Mouse (Mus musculus) stomach, embryonic 16.5 days (tissue): ENCODE measurements around the gene Batf2. TPM values are rescaled to one million over a fixed set of nuclear protein-coding genes. Genes with fewer than 3 reads are reported as not detected.

Experiments
- ATAC-seq: fragments of 200-750 bp; cut with Nextera tagmentation; 2 replicates; pipeline ENCODE4 v1.8.0; 2017; ENCODE audit warnings: moderate number of reproducible peaks, moderate TSS enrichment; ENCODE audit not compliant: insufficient read depth, low FRiP score
- H3K27ac ChIP-seq: fragments of 300-500 bp; sonication (generic); 2 replicates; pipeline ENCODE4 v1.5.1; 2014; ENCODE audit warnings: low read length
- H3K27me3 ChIP-seq: fragments of 300-500 bp; sonication (generic); 2 replicates; pipeline ENCODE4 v1.6.1; 2014; ENCODE audit warnings: low read length, control low read depth, mixed read lengths; ENCODE audit not compliant: control insufficient read depth, insufficient read depth
- H3K36me3 ChIP-seq: fragments of 300-500 bp; sonication (generic); 2 replicates; pipeline ENCODE4 v1.6.1; 2014; ENCODE audit warnings: low read length; ENCODE audit not compliant: control insufficient read depth, insufficient read depth
- H3K4me1 ChIP-seq: fragments of 300-500 bp; sonication (generic); 2 replicates; pipeline ENCODE4 v1.6.1; 2014; ENCODE audit warnings: low read length, control low read depth, mixed read lengths; ENCODE audit not compliant: control insufficient read depth, insufficient read depth
- H3K4me2 ChIP-seq: fragments of 300-500 bp; sonication (generic); 2 replicates; pipeline ENCODE4 v1.6.1; 2014; ENCODE audit warnings: low read depth, low read length, mixed read lengths
- H3K4me3 ChIP-seq: fragments of 300-500 bp; sonication (generic); replicated peaks from 2 replicates; pipeline ENCODE4 v1.5.1; 2014; ENCODE audit warnings: mild to moderate bottlenecking, low read length
- H3K9ac ChIP-seq: fragments of 300-500 bp; sonication (generic); 2 replicates; pipeline ENCODE4 v1.6.1; 2014; ENCODE audit warnings: low read length
- H3K9me3 ChIP-seq: fragments of 300-500 bp; sonication (generic); replicated peaks from 2 replicates; pipeline ENCODE4 v1.6.1; 2016; ENCODE audit warnings: low read length, control low read depth; ENCODE audit not compliant: control insufficient read depth
- WGBS: fragments of 180-500 bp; shearing (Covaris S2); extraction: QIAGEN DNeasy Blood & Tissue Kit; methylation state at CpG from one replicate; pipeline ENCODE4 v1.1.7; 2014; 5-methylcytosine and 5-hydroxymethylcytosine counted together
- polyA plus RNA-seq: library from polyadenylated mRNA; unstranded; fragments of >200 nt; fragmentation: Nextera tagmentation; extraction: Ambion mirVana; gene quantifications from 2 replicates; pipeline ENCODE4 v1.2.1, GENCODE M21; 2015

Gene Batf2
- polyA plus RNA-seq, 1 experiment from 2014 or later, result 0.25 TPM

DNA sequence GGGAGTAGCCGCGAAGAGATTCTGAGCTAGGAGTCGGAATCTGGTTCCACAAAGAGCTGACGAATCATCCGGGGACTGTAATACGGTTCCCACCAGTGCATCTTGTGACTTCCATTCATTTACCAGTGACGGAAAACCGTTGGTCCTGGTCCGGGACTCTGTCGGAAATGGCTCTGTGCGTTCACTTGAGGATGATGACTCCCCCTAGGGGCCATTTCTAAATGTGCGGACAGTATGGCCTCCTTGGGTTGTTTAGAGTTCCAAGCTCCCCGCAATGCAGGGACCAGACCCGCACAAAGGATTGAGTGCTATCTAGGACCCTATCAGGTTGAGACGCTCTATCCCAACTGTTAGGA, 589 bp downstream of the Batf2 start, which contains the start of gene Arl2:
Gene Arl2, minus strand, starts transcription at position 155 of the 356 bp plus-strand sequence.
- ATAC-seq, result peak; percentile 66

GRCm38 (mm10) chr19:6144842-6145241, 4.1 kb downstream of the Batf2 start:
- Histone ChIP-seq H3K27me3 (no peaks in the 10 kb centered on the region), H3K4me3 (no peak overlapping the region), H3K36me3 (no peaks in the 10 kb centered on the region), H3K4me1 (peaks cover 10% of the 10 kb centered on the region), H3K9ac (no peak overlapping the region), H3K27ac (no peak overlapping the region), H3K4me2 (no peak overlapping the region), H3K9me3 (0 out of 2 replicates have a peak, but pooled peaks cover 4% of the 10 kb centered on the region)
- no peak for ATAC-seq
- 75% methylated on average over 5 of the region's 5 CpGs for WGBS

More for the DNA sequence above, 589 bp downstream of the Batf2 start, which contains the start of gene Arl2:
- Histone ChIP-seq H3K4me3 (peak within 1 kb of the TSS; percentile 71), H3K27ac (peak within 1 kb of the TSS; percentile 94), H3K4me2 (peak within 1 kb of the TSS; percentile 70), H3K9me3 (0 out of 2 replicates have a peak, but pooled peaks cover 4% of the 10 kb centered on the region), H3K4me1 (peaks cover 12% of the 10 kb centered on the region), H3K36me3 (peaks cover 6% of the 10 kb centered on the region; the same call in 1 of the 2 replicates), H3K27me3 (no peaks in the 10 kb centered on the region), H3K9ac (peak within 1 kb of the TSS; percentile 86)
- WGBS, result under 1% methylated on average over 15 of the region's 15 CpGs

DNA sequence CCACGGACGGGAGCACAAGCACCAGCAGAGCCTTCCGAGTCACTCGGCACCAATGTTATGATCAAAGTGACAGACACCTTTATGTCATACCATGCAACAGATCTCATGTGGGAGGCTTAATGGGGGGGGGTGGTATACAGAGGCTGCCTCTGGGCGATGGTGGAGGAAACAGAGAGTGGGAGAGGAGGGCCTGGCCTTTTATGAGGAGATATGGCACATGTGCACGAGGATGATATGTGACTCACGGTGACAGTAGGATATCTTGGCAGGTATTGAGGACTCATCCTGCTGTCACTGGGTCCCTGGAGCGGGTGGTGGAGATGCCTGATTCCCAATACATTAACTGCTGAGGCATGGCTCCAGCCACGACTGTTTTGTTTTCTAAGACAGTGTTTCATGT, 14.4 kb downstream of the Batf2 start:
- no peak for ATAC-seq
- 81% methylated on average over 9 of the region's 9 CpGs for WGBS
- Histone ChIP-seq H3K9ac (no peak overlapping the region), H3K27me3 (no peaks in the 10 kb centered on the region), H3K9me3 (no peaks in the 10 kb centered on the region), H3K27ac (no peak overlapping the region), H3K4me3 (no peak overlapping the region), H3K36me3 (no peaks in the 10 kb centered on the region), H3K4me2 (no peak overlapping the region), H3K4me1 (no peaks in the 10 kb centered on the region)

GRCm38 (mm10) chr19:6156372-6156771, 15.6 kb downstream of the Batf2 start:
- 61% methylated on average over 8 of the region's 8 CpGs for WGBS
- no peak for ATAC-seq
- Histone ChIP-seq H3K4me3 (no peak overlapping the region), H3K27ac (no peak overlapping the region), H3K9ac (no peak overlapping the region), H3K4me1 (no peaks in the 10 kb centered on the region), H3K27me3 (no peaks in the 10 kb centered on the region), H3K4me2 (no peak overlapping the region), H3K9me3 (no peaks in the 10 kb centered on the region), H3K36me3 (no peaks in the 10 kb centered on the region)

DNA sequence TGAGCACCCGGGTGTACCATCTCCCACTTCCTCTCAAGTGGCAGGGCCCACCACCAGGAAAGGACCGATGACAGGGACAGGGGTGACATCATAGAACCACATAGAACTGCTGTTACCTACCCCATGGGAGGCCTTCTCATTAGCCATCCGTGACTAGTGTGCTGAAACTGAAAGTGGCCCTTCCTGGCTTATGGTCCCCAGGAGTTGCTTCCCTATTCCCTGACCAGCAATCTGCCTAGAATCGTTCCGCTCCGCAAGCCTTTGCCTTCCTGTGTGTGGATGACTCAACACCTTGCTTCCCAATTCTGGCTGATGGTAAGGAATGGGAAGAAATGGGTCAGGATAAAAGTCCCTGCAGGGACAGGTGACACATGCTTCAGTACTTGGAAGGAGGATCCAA, 16.4 kb downstream of the Batf2 start:
- no peaks in the 10 kb centered on the region for H3K4me1 ChIP-seq
- H3K27me3 ChIP-seq, result no peaks in the 10 kb centered on the region
- no peak overlapping the region for H3K4me2 ChIP-seq
- no peak for ATAC-seq
- no peak overlapping the region for H3K4me3 ChIP-seq
- 0 out of 2 replicates have a peak overlapping the region, but pooled peaks have one; percentile 43 for H3K9ac ChIP-seq
- no peaks in the 10 kb centered on the region for H3K9me3 ChIP-seq
- H3K27ac ChIP-seq, result no peak overlapping the region
- H3K36me3 ChIP-seq, result no peaks in the 10 kb centered on the region
- 67% methylated on average over 6 of the region's 6 CpGs for whole genome bisulfite sequencing

DNA sequence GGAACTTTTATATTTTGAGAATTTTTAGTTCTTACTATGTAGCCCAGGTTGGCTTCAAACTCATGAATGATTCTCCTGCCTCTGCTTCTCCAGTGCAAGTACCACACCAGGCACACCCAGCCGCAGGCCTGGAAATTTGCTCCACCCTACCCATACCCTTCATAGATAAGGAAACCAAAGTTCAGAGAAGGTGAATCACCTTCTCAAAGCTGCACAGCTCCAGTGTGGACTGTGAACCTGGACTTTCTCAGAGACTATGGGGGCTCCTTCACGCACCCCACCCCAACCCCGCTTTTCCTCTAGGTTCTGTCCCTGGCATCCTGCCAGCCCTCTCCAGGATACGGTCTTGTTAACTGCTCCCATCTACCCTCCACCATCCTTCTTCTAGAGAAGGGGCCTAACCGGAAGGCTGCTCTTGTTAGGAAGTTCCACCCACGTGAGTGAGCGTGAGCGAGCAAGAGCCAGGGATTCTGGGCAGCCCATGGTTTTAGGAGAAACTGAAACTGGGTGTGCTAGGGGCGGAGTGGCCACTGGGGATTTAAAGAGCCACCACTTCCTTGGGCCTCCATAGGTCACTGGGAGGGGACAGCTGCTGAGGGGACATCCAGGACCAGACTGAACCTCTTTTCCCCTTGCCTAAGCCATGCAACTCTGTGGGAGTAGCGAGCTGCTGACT, 23.2 kb downstream of the Batf2 start:
- no peaks in the 10 kb centered on the region for H3K9me3 ChIP-seq
- WGBS, result 51% methylated on average over 10 of the region's 10 CpGs
- ATAC-seq, result peak; percentile 29; the same call in 1 of the 2 replicates
- H3K4me2 ChIP-seq, result 0 out of 2 replicates have a peak overlapping the region, but pooled peaks have one; percentile 27
- no peak overlapping the region for H3K4me3 ChIP-seq
- H3K27me3 ChIP-seq, result no peaks in the 10 kb centered on the region
- H3K4me1 ChIP-seq, result peaks cover 5% of the 10 kb centered on the region; the same call in 1 of the 2 replicates
- H3K9ac ChIP-seq, result no peak overlapping the region
- H3K27ac ChIP-seq, result no peak overlapping the region
- H3K36me3 ChIP-seq, result no peaks in the 10 kb centered on the region

- no peak overlapping the region for H3K27ac ChIP-seq
- H3K4me2 ChIP-seq, result no peak overlapping the region
- 73% methylated on average over 4 of the region's 4 CpGs for WGBS
- no peaks in the 10 kb centered on the region for H3K36me3 ChIP-seq
- no peak overlapping the region for H3K9ac ChIP-seq
- ATAC-seq, result no peak
- no peaks in the 10 kb centered on the region for H3K9me3 ChIP-seq
- no peak overlapping the region for H3K4me3 ChIP-seq
- H3K4me1 ChIP-seq, result peaks cover 5% of the 10 kb centered on the region; the same call in 1 of the 2 replicates
- no peaks in the 10 kb centered on the region for H3K27me3 ChIP-seq
Measured at GRCm38 (mm10) chr19:6166750-6167149, 26.0 kb downstream of the Batf2 start.

GRCm38 (mm10) chr19:6171215-6171614, 30.4 kb downstream of the Batf2 start:
- no peaks in the 10 kb centered on the region for H3K4me1 ChIP-seq
- no peak for ATAC-seq
- 80% methylated on average over 8 of the region's 8 CpGs for WGBS

DNA sequence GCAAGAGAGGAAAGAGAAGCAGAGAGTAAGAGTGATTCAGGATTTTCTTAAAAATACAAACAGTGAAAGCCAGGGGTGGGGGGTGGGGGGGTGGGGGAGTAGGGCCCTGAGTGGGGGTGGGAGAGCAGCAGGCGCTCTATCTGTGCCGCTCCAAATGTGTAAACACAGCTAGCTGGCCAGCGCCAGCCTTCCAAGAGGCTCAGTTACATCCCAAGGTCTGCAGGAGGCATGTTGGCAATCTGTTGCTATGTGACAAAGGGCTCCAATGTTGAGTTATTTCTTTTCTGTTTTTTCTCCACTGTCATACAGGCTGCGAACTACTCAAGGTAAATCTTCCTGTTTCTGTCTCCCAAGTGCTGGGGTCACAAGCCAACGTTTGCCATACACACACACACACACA, 34.0 kb downstream of the Batf2 start:
- Histone ChIP-seq H3K4me1 (no peaks in the 10 kb centered on the region), H3K9me3 (no peaks in the 10 kb centered on the region), H3K4me2 (no peak overlapping the region), H3K4me3 (no peak overlapping the region), H3K27me3 (no peaks in the 10 kb centered on the region), H3K9ac (no peak overlapping the region), H3K36me3 (no peaks in the 10 kb centered on the region), H3K27ac (no peak overlapping the region)
- 14% methylated on average over 5 of the region's 5 CpGs for WGBS
- ATAC-seq, result no peak

More at GRCm38 (mm10) chr19:6171215-6171614, 30.4 kb downstream of the Batf2 start:
- Histone ChIP-seq H3K27me3 (no peaks in the 10 kb centered on the region), H3K9ac (no peak overlapping the region), H3K27ac (no peak overlapping the region), H3K4me2 (no peak overlapping the region), H3K9me3 (no peaks in the 10 kb centered on the region), H3K4me3 (no peak overlapping the region), H3K36me3 (no peaks in the 10 kb centered on the region)
